Mouse (Mus musculus): Measurements from ENCODE around the gene Itpkc.

Gene Itpkc

GRCm38 (mm10) chr7:27237527-27237926, 9.1 kb upstream of the Itpkc start:
- DNase-seq (ENCODE audit: low spot score) = no peak

- no peak for DNase-seq (ENCODE audit: low spot score)
Observed at GRCm38 (mm10) chr7:27235726-27236125, 7.3 kb upstream of the Itpkc start.

DNA sequence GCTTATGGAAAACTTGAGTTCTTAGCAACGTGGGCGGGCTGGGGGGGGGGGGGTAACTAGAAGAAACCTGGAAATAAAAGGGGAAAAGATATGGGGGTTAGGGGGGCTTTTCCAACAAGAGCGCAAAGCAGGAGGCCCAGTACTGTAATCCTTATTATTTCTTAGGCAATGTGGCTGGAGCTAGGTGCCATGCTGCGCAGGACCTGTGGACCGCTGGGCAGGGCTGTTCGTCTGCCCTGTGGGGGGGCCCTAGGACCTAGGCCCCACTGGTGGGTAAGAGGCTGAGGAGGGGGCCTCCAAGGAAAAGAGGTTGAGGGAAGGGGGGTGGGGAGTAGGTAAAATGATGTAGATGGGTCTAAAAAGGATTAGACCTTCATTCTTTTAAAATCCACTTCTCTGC, 4.8 kb upstream of the Itpkc start:
- no peak for DNase-seq (ENCODE audit: low spot score)

GRCm38 (mm10) chr7:27232781-27233281, 4.4 kb upstream of the Itpkc start, which contains the start of gene Coq8b:
TSS of gene Coq8b (plus strand) at chr7:27233023.
- peak; percentile 99 for DNase-seq (ENCODE audit: low spot score)

DNA sequence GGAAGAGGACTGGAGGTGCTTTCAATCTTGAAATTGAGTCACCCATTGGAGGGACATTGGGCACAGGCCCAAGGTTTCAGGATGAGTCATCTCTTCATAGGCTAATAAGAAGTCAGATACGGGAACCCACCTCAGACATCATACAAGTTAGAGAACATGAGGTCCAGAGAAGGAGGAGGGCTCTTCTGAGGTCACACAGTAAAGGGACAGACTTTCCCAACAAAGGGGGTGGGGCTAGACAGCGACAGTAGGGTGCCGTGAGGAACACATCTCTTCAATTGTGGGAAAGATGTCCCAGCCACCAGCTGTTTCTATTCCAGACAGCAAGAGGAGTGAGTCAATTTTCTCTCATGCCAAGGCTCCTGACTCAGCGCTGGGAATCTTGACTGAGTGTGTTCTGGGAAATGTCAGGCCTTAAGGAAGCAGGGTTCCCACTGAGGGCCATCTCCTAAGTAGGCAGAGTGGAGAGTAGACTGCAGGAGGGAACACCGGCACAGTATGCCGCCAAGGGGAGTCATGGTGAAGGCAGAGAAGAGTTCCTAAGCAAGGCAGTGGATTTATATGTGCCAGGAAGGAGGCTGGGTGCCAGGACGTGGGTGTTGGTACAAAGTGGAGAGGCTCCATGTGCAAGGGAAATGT, 3.4 kb upstream of the Itpkc start:
- DNase-seq (ENCODE audit: low spot score) = no peak

GRCm38 (mm10) chr7:27230781-27231180, 2.3 kb upstream of the Itpkc start:
- DNase-seq (ENCODE audit: low spot score) = no peak

DNA sequence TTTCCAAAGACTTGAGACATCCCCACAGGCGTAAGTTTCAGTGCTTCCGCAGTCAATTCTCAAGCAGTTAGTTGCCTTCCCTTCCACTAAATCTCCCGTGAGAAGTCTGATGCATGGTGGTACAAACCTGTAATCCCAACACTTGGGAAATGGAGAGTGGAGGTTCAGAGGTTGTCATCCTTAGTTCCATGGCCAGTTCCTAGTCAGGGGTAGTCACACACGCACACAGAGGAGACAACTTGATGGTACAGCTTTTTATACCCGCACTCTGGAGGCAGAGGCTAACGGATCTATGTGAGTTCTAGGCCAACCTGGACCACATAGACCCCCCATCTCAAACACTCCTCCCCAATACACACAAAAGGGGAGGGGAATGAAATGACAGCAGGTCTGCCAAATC, 404 bp upstream of the Itpkc start:
- no peak for DNase-seq (ENCODE audit: low spot score)

DNA sequence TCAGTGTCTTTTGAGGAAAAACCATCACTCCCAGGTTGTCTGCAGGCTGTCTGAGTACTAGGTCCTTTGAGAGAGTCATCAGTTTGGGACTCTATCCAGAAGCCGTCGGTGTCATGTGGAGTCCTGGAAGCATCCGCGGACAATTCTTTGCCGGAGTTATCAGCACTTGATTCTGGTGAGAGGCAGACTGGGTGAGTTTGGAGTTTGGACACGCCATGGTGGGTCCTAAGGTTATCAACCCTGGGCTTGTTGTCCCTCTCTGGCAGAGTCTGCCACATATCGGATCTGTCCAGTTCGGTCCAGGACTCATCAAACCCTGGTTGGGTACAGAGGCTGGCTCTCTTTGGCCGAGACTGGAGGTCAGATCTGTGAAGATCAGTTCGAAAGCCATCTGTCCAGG, 785 bp downstream of the Itpkc start:
- peak; percentile 30 for DNase-seq (ENCODE audit: low spot score)

DNA sequence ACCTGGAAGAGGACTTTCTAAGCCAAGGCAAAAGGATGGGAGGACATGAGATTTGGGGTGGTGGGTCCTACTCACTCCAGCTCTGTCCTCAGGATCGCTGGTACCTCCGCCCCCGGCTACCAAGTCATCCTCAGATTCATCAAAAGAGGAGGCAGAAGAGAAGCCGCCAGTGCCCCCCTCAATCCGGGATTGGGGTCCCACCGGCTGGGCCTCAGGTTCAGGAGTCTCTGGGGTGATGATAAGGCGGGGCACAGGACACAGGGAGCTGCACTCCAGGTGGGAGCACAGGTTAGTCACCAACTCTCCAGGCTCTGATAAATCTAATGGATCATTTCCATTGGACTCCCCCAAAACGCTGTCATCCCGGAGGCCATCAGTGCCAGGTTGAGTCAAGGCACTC, 1.2 kb downstream of the Itpkc start:
- no peak for DNase-seq (ENCODE audit: low spot score)

- no peak for DNase-seq (ENCODE audit: low spot score)
Observed at GRCm38 (mm10) chr7:27224877-27225575, 3.4 kb downstream of the Itpkc start.

- DNase-seq (ENCODE audit: low spot score) = no peak
Observed at GRCm38 (mm10) chr7:27222538-27222937, 5.9 kb downstream of the Itpkc start.

- no peak for DNase-seq (ENCODE audit: low spot score)
Observed at GRCm38 (mm10) chr7:27221939-27222338, 6.5 kb downstream of the Itpkc start.

DNA sequence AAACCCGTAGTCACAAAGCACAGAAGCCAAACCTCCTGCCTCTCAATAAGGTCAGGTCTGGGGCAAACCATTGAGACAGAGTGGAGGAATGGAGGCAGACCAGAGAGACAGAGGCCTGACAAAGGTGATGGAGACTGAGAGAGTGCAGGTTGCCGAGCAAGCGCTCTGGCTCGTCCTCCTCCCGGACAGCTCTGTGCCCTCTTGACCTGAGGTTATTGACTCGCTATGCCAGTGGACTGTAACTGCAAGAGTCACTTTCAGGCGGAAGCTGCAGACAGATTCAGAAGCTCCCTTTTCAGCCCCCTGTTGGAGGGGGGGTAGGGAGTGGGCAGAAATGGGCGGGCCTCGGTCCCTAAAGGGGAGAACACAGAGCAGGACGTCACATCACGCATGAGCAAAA, 8.5 kb downstream of the Itpkc start:
- no peak for DNase-seq (ENCODE audit: low spot score)

DNA sequence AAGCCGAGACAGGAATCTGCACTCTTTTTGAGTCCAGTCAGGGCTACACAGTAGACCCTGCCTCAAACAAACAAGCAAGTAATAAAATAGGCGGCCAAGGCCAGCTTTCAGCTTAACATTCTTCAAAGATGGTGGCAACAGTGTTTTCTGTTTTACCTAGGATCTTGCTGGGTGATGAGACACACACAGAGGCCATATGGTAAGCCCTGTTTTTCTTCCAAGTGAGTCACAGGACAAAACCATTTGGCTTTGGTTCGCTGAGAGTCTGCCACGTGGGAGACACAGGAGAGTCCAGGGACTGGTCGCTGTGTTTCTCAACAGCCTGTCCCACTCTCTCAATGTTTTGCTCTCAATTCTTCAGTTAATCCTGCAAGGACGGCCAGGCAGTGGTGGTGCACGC, 9.9 kb downstream of the Itpkc start:
- DNase-seq (ENCODE audit: low spot score) = no peak

- DNase-seq (ENCODE audit: low spot score) = no peak
Observed at GRCm38 (mm10) chr7:27212626-27213025, 15.8 kb downstream of the Itpkc start.

- no peak for DNase-seq (ENCODE audit: low spot score)
Observed at GRCm38 (mm10) chr7:27203730-27204449, 24.6 kb downstream of the Itpkc start.

DNA sequence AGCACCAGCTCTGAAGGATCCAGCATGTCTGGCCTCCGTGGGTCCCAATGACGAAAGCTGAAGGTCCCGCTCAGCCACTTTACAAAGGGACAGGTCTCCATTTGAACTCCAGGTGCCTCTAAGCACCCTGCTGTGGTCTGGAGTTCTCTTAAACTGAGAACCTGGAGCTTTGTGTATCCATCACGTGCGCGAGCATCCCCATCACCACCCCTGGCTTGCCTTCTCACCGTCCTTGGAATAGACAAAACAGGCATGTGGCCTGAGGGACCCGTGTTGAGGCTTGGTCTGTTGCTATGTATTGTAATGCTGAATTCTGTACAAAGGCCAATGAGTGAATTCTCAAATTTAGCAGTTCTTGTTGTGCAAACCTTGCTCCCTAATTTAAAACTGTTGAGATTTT, 29.7 kb downstream of the Itpkc start:
- no peak for DNase-seq (ENCODE audit: low spot score)

- DNase-seq (ENCODE audit: low spot score) = no peak
Observed at GRCm38 (mm10) chr7:27198355-27198754, 30.1 kb downstream of the Itpkc start.

- DNase-seq (ENCODE audit: low spot score) = no peak
Observed at GRCm38 (mm10) chr7:27197634-27198033, 30.8 kb downstream of the Itpkc start.

DNA sequence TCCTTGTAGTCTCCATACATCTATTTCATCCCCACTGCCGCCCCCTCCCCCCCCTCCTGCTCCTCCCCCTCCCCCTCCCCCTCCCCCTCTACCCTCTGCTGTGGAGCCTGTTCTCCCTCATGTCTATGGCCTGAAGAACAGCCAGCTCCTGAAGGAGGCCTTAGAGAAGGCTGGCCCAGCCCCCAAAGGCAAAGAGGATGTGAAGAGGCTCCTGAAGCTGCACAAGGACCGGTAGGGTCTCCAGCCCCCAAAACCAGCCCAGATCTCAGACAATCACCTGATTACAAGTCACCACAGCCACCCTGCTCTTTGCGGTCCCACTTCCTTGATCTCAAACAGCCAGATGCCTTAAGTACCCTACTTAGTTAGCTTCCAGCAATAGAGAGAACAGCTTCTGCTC, 31.3 kb downstream of the Itpkc start:
- no peak for DNase-seq (ENCODE audit: low spot score)

GRCm38 (mm10) chr7:27195681-27196611, 32.5 kb downstream of the Itpkc start, which contains the start of the genes BC024978 and Snrpa:
TSS of gene BC024978 (plus strand) at chr7:27195781.
TSS of gene Snrpa (minus strand) at chr7:27196271.
- DNase-seq (ENCODE audit: low spot score) = peak; percentile 99

DNA sequence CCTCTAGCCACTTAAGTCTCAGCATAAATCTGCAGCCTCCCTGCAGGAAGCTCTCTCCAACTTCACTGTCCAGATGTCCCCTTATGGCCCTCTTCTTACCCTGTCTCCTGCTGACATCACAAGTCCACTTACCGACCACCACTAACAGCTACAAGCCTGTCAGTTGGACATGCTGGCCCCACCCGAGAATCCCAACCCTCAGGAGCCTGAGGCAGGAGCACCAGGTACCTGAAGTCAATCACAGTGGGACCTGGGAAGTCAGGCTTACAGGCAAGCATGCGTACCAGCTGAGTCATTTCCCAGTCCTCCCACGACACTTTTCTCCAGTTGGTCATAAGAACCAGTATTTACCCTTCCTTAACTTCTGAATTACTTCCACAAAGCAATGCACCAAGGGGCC, 34.7 kb downstream of the Itpkc start:
- no peak for DNase-seq (ENCODE audit: low spot score)

Measured in embryo, embryonic 10.5 days (tissue).